Mouse (Mus musculus) gastrocnemius, postnatal 14 days (tissue): ENCODE data around the gene Uts2r. TPM values are rescaled to one million over a fixed set of nuclear protein-coding genes. Genes with fewer than 3 reads are reported as not detected.

Experiments
- total RNA-seq, 2 experiments: library from RNA; stranded (reverse); gene quantifications; 2 replicates each; pipeline ENCODE4 v1.2.3; 2021

Uts2r gene
- total RNA-seq, 2 experiments from 2014 or later = 1.6 to 2.1 TPM

Other genes with a start within 250 kb of the Uts2r start
- gene Ccdc57, start 227.4 kb upstream of the Uts2r start, total RNA-seq = 1 to 10 TPM; 2.3 to 2.8 TPM
- 100 to 1,000 TPM; 272 to 355 TPM for gene Slc16a3, start 211.8 kb upstream of the Uts2r start, total RNA-seq
- gene Csnk1d, start 168.9 kb upstream of the Uts2r start, total RNA-seq = 10 to 100 TPM; 50.2 to 56.9 TPM
- not detected for gene Cd7, start 120.9 kb upstream of the Uts2r start, total RNA-seq
- gene Sectm1b, start 96.7 kb upstream of the Uts2r start, total RNA-seq = not detected
- not detected for gene Sectm1a, start 79.1 kb upstream of the Uts2r start, total RNA-seq
- gene Tex19.2, start 41.6 kb upstream of the Uts2r start, total RNA-seq = not detected
- not detected for gene Tex19.1, start 14.1 kb upstream of the Uts2r start, total RNA-seq
- gene Hexdc, start 44.2 kb downstream of the Uts2r start, total RNA-seq = 1 to 10 TPM; 6.0 to 7.7 TPM
- gene Ogfod3, start 44.4 kb downstream of the Uts2r start, total RNA-seq = 10 to 100 TPM; 10.0 to 12.0 TPM
- 1 to 10 TPM; 4.4 to 5.6 TPM for gene Cybc1, start 69.1 kb downstream of the Uts2r start, total RNA-seq
- gene Narf, start 77.0 kb downstream of the Uts2r start, total RNA-seq = 10 to 100 TPM; 40.9 to 56.1 TPM
- 10 to 100 TPM; 18.9 to 24.7 TPM for gene Foxk2, start 99.7 kb downstream of the Uts2r start, total RNA-seq
- gene Wdr45b, start 194.2 kb downstream of the Uts2r start, total RNA-seq = 10 to 100 TPM; 26.1 to 31.5 TPM
- gene Rab40b, start 228.0 kb downstream of the Uts2r start, total RNA-seq = 10 to 100 TPM; 14.7 to 20.5 TPM